Mouse (Mus musculus) CH12.LX (cell line): ENCODE results near the gene Pnrc2. TPM values are rescaled to one million over a fixed set of nuclear protein-coding genes. Genes with fewer than 3 reads are reported as not detected.

Experiments used
- DNase-seq: peaks from one replicate; pipeline ENCODE4 v3.0.0-alpha.2; 2013; ENCODE audit errors: extremely low read depth
- H3K27ac ChIP-seq: 2 replicates; pipeline ENCODE4 v1.5.1; 2012; ENCODE audit warnings: low read depth, mild to moderate bottlenecking, control low read depth, moderate library complexity; ENCODE audit not compliant: insufficient read depth
- H3K27me3 ChIP-seq: replicated peaks from 2 replicates; pipeline ENCODE3; 2012; ENCODE audit warnings: inconsistent platforms
- H3K36me3 ChIP-seq, 2 experiments: replicated peaks in 1 of 2; 2 replicates each; pipeline versions ENCODE3 to v1.6.1; 2012; ENCODE audit warnings: inconsistent platforms in 1 of 2, low read length in 1 of 2, mild to moderate bottlenecking in 1 of 2, mixed read lengths in 1 of 2, moderate library complexity in 1 of 2; ENCODE audit not compliant: control insufficient read depth in 1 of 2, insufficient read depth in 1 of 2
- H3K4me1 ChIP-seq, 2 experiments: 2 replicates each; pipeline ENCODE4 v1.6.1; 2012; ENCODE audit warnings: inconsistent platforms in 1 of 2, moderate library complexity in 1 of 2; ENCODE audit not compliant: insufficient read depth in 2 of 2, control insufficient read depth in 1 of 2
- H3K4me2 ChIP-seq: 2 replicates; pipeline ENCODE4 v1.6.1; 2012; ENCODE audit warnings: low read depth, mild to moderate bottlenecking, control low read depth; ENCODE audit not compliant: poor library complexity, insufficient read depth, severe bottlenecking
- H3K4me3 ChIP-seq, 3 experiments: fragments of 150-350 bp in 1 of 3; sonication (generic) in 1 of 3; replicated peaks in 1 of 3; 2 replicates each; pipeline versions ENCODE3 to v1.5.1; 2011 to 2012; ENCODE audit warnings: low read depth in 2 of 3, low read length in 2 of 3, mild to moderate bottlenecking in 2 of 3, moderate library complexity in 2 of 3, control low read depth in 1 of 3, improper control_type of control experiment in 1 of 3, inconsistent platforms in 1 of 3, mixed read lengths in 1 of 3; ENCODE audit not compliant: poor library complexity in 1 of 3
- H3K79me2 ChIP-seq: replicated peaks from 2 replicates; pipeline ENCODE4 v1.6.1; 2012; ENCODE audit warnings: mild to moderate bottlenecking, moderate library complexity; ENCODE audit not compliant: control insufficient read depth, poor library complexity, insufficient read depth, severe bottlenecking; ENCODE audit errors: extremely low read depth
- H3K9ac ChIP-seq: 2 replicates; pipeline ENCODE4 v1.6.1; 2012; ENCODE audit warnings: low read depth, mild to moderate bottlenecking, control low read depth, moderate library complexity; ENCODE audit not compliant: insufficient read depth
- H3K9me3 ChIP-seq: replicated peaks from 2 replicates; pipeline ENCODE3; 2012; ENCODE audit warnings: low read length, inconsistent platforms, mixed read lengths
- BHLHE40 ChIP-seq: IDR thresholded peaks from 2 replicates; pipeline ENCODE4 v1.6.1; 2011; ENCODE audit warnings: mild to moderate bottlenecking, low read depth, low read length, improper control_type of control experiment
- CHD1 ChIP-seq: IDR thresholded peaks from 2 replicates; pipeline ENCODE4 v1.6.1; 2012; ENCODE audit warnings: low read depth, low read length, improper control_type of control experiment, inconsistent platforms
- CHD2 ChIP-seq: IDR thresholded peaks from 2 replicates; pipeline ENCODE4 v1.6.1; 2011; ENCODE audit warnings: low read length, improper control_type of control experiment
- CTCF ChIP-seq, 2 experiments: IDR thresholded peaks in 1 of 2; conservative IDR thresholded peaks in 1 of 2; 2 replicates each; pipeline ENCODE4 v1.5.1; 2011 to 2012; ENCODE audit warnings: low read depth in 2 of 2, low read length in 2 of 2, improper control_type of control experiment in 1 of 2, inconsistent platforms in 1 of 2, mild to moderate bottlenecking in 1 of 2, moderate library complexity in 1 of 2
- E2F4 ChIP-seq: IDR thresholded peaks from 2 replicates; pipeline ENCODE4 v1.6.1; 2011; ENCODE audit warnings: low read depth, low read length, improper control_type of control experiment; ENCODE audit not compliant: insufficient replicate concordance
- ELF1 ChIP-seq: IDR thresholded peaks from 2 replicates; pipeline ENCODE4 v1.6.1; 2014; ENCODE audit warnings: low read depth, mild to moderate bottlenecking, inconsistent platforms, low read length, improper control_type of control experiment
- EP300 ChIP-seq: IDR thresholded peaks from 2 replicates; pipeline ENCODE4 v1.6.1; 2011; ENCODE audit warnings: low read length, improper control_type of control experiment
- ETS1 ChIP-seq: conservative IDR thresholded peaks from 2 replicates; pipeline ENCODE4 v1.6.1; 2012; ENCODE audit warnings: low read depth, mild to moderate bottlenecking, inconsistent platforms, low read length, improper control_type of control experiment, moderate library complexity
- GABPA ChIP-seq: IDR thresholded peaks from 2 replicates; pipeline ENCODE4 v1.6.1; 2012; ENCODE audit warnings: low read depth, low read length, improper control_type of control experiment, inconsistent platforms; ENCODE audit not compliant: insufficient replicate concordance
- IRF4 ChIP-seq: IDR thresholded peaks from 2 replicates; pipeline ENCODE4 v1.6.1; 2014; ENCODE audit warnings: low read depth, mild to moderate bottlenecking, inconsistent platforms, low read length, improper control_type of control experiment
- JUN ChIP-seq: IDR thresholded peaks from 2 replicates; pipeline ENCODE4 v1.6.1; 2011; ENCODE audit warnings: low read depth, mild to moderate bottlenecking, low read length, improper control_type of control experiment, moderate library complexity; ENCODE audit not compliant: insufficient read depth
- JUND ChIP-seq: conservative IDR thresholded peaks from 2 replicates; pipeline ENCODE4 v1.6.1; 2011; ENCODE audit warnings: low read depth, low read length, improper control_type of control experiment
- KAT2A ChIP-seq: IDR thresholded peaks from 2 replicates; pipeline ENCODE4 v1.6.1; 2012; ENCODE audit warnings: low read length, improper control_type of control experiment, inconsistent platforms; ENCODE audit not compliant: insufficient replicate concordance
- MAFK ChIP-seq: IDR thresholded peaks from 2 replicates; pipeline ENCODE4 v1.6.1; 2011; ENCODE audit warnings: low read length, improper control_type of control experiment; ENCODE audit not compliant: insufficient replicate concordance
- MAZ ChIP-seq: IDR thresholded peaks from 2 replicates; pipeline ENCODE4 v1.6.1; 2012; ENCODE audit warnings: low read depth, mild to moderate bottlenecking, inconsistent platforms, low read length, improper control_type of control experiment, moderate library complexity
- MEF2A ChIP-seq: IDR thresholded peaks from 2 replicates; pipeline ENCODE4 v1.6.1; 2014; ENCODE audit warnings: low read depth, mild to moderate bottlenecking, inconsistent platforms, low read length, improper control_type of control experiment, borderline replicate concordance
- MXI1 ChIP-seq: IDR thresholded peaks from 2 replicates; pipeline ENCODE4 v1.6.1; 2011; ENCODE audit warnings: mild to moderate bottlenecking, low read depth, low read length, improper control_type of control experiment
- MYC ChIP-seq: IDR thresholded peaks from 2 replicates; pipeline ENCODE4 v1.6.1; 2011; ENCODE audit warnings: low read depth, mild to moderate bottlenecking, improper control_type of control experiment, low read length
- NELFE ChIP-seq: IDR thresholded peaks from 2 replicates; pipeline ENCODE4 v1.6.1; 2011; ENCODE audit warnings: low read depth, low read length, improper control_type of control experiment
- NRF1 ChIP-seq: IDR thresholded peaks from 2 replicates; pipeline ENCODE4 v1.6.1; 2014; ENCODE audit warnings: low read depth, mild to moderate bottlenecking, inconsistent platforms, low read length, improper control_type of control experiment, moderate library complexity
- PAX5 ChIP-seq: IDR thresholded peaks from 2 replicates; pipeline ENCODE4 v1.6.1; 2012; ENCODE audit warnings: low read length, inconsistent platforms, mixed read lengths
- POLR2A ChIP-seq: IDR thresholded peaks from 2 replicates; pipeline ENCODE4 v1.6.1; 2011; ENCODE audit warnings: low read depth, mild to moderate bottlenecking, improper control_type of control experiment, low read length
- POLR2AphosphoS2 ChIP-seq: IDR thresholded peaks from 2 replicates; pipeline ENCODE4 v1.6.1; 2011; ENCODE audit warnings: low read depth, low read length, improper control_type of control experiment
- RCOR1 ChIP-seq: conservative IDR thresholded peaks from 2 replicates; pipeline ENCODE4 v1.6.1; 2012; ENCODE audit warnings: low read depth, mild to moderate bottlenecking, inconsistent platforms, low read length, improper control_type of control experiment
- SIN3A ChIP-seq: IDR thresholded peaks from 2 replicates; pipeline ENCODE4 v1.6.1; 2012; ENCODE audit warnings: low read length, improper control_type of control experiment, inconsistent platforms
- SMC3 ChIP-seq: IDR thresholded peaks from 2 replicates; pipeline ENCODE4 v1.6.1; 2011; ENCODE audit warnings: low read depth, low read length, improper control_type of control experiment
- TBP ChIP-seq: conservative IDR thresholded peaks from 2 replicates; pipeline ENCODE4 v1.6.1; 2011; ENCODE audit warnings: low read depth, low read length, improper control_type of control experiment
- TCF12 ChIP-seq: IDR thresholded peaks from 2 replicates; pipeline ENCODE4 v1.6.1; 2014; ENCODE audit warnings: low read depth, mild to moderate bottlenecking, inconsistent platforms, low read length, improper control_type of control experiment
- UBTF ChIP-seq: IDR thresholded peaks from 2 replicates; pipeline ENCODE4 v1.6.1; 2012; ENCODE audit warnings: low read depth, mild to moderate bottlenecking, inconsistent platforms, low read length, improper control_type of control experiment, moderate library complexity
- USF1 ChIP-seq: IDR thresholded peaks from 2 replicates; pipeline ENCODE4 v1.6.1; 2014; ENCODE audit warnings: low read depth, mild to moderate bottlenecking, inconsistent platforms, low read length, improper control_type of control experiment
- ZC3H11A ChIP-seq: IDR thresholded peaks from 2 replicates; pipeline ENCODE4 v1.6.1; 2012; ENCODE audit warnings: low read depth, mild to moderate bottlenecking, inconsistent platforms, low read length, improper control_type of control experiment
- ZMIZ1 ChIP-seq: IDR thresholded peaks from 2 replicates; pipeline ENCODE4 v1.6.1; 2012; ENCODE audit warnings: low read depth, mild to moderate bottlenecking, inconsistent platforms, low read length, improper control_type of control experiment
- ZNF384 ChIP-seq: IDR thresholded peaks from 2 replicates; pipeline ENCODE4 v1.6.1; 2012; ENCODE audit warnings: low read depth, low read length, improper control_type of control experiment, inconsistent platforms
- dilution Hi-C: fragments of 300-500 bp; cut with MboI; formaldehyde crosslinking; loops from 2 replicates; pipeline ENCODE4 v1.14.3; 2020; ENCODE audit warnings: low sequenced_read_pairs; ENCODE audit not compliant: extremely low pct_unique_long_range_greater_than_20kb, extremely low pct_ligation_motif_present
- in situ Hi-C: fragments of 300-500 bp; cut with MboI; formaldehyde crosslinking; loops from 3 replicates; pipeline ENCODE4 v1.14.3; 2019; ENCODE audit warnings: low sequenced_read_pairs, low pct_ligation_motif_present, low pct_unique_long_range_greater_than_20kb, mixed read lengths
- polyA plus RNA-seq: library from polyadenylated mRNA; unstranded; fragments of >175 nt; gene quantifications from 2 replicates; pipeline ENCODE4 v1.2.1, GENCODE M21; 2012; ENCODE audit warnings: low read depth; ENCODE audit not compliant: insufficient read length
- total RNA-seq, 2 experiments: library from RNA; depleted of rRNA; stranded (reverse); fragments of 300-350 nt in 1 of 2; fragments of >200 nt in 1 of 2; gene quantifications; 2 replicates each; pipeline ENCODE4 v1.2.3; 2012 to 2014

Gene Pnrc2
- total and polyA plus RNA-seq, 3 experiments, result 30.5 to 46.9 (median 32.8) TPM

DNA sequence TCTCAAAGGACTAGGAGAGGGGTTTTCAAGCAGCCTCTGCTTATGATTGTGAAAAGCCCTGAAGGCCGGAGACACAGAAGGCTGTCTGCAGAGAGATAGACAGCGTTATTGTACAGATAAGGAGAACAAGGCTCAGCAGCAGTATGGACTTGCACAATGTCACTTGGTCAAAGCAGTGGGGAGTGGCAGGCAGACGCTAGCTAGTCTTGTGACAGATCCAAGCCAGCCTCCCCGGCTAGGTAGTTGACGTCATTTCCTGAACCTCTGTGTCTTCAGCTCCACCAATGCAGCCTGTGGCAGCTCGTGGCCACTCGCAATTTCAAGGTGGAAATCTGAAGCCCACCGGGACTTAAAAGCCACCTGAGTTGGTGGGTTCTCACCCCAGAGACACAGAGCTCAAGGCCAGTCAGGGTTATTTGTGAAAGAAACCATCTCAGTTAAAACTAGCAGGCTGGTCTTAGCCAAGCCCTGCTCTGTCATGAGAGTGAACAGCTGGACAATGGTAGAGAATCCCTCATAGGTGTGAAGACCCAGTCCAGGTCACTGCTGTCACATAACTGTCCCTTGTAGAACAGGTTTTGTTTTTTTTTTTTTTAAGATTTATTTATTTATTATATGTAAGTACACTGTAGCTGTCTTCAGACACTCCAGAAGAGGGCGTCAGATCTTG, 24.9 kb upstream of the Pnrc2 start (continued):
- TF ChIP-seq JUN (peak; percentile 71), KAT2A (no peak), EP300 (peak; percentile 55), CTCF (conservative IDR thresholded peaks at IDR 0.05 in 1 of 2, IDR thresholded peaks at IDR 0.05 in 1 of 2; ENCODE audit: low read depth in 2 of 2, low read length in 2 of 2) (peak in 1 of 2 experiments; percentile 14; a peak in 1 of 4 replicates), TCF12 (peak; percentile 82), SIN3A (peak; percentile 58), ELF1 (peak; percentile 41; the same call in 1 of the 2 replicates), POLR2AphosphoS2 (no peak), MEF2A (no peak; the same call in 1 of the 2 replicates)

- in situ Hi-C loops (loop anchor here (5.0 kb wide), 1 partner anchor 156 kb away; the partner anchor contains the start of gene Rpl11), dilution Hi-C loops (no loop called here)
- H3K36me3 ChIP-seq, result no peaks in the 10 kb centered on the region
- no peaks in the 10 kb centered on the region for H3K27me3 ChIP-seq
- peak; percentile 87 for DNase-seq
- peak overlapping the region; percentile 26 to 64 (median 55) for H3K4me3 ChIP-seq
- H3K4me1 ChIP-seq, result peaks cover 28 to 59% of the 10 kb centered on the region in 2 experiments
- H3K27ac ChIP-seq, result peak overlapping the region; percentile 48; the same call in 1 of the 2 replicates
- peaks cover 2% of the 10 kb centered on the region for H3K9me3 ChIP-seq
- no peaks in the 10 kb centered on the region for H3K79me2 ChIP-seq
- H3K4me2 ChIP-seq, result peak overlapping the region; percentile 80; the same call in 1 of the 2 replicates
- H3K9ac ChIP-seq, result peak overlapping the region; percentile 68
- TF ChIP-seq POLR2AphosphoS2 (no peak), ZC3H11A (no peak), BHLHE40 (peak; percentile 64), ZMIZ1 (no peak), POLR2A (0 out of 2 replicates have a peak, but pooled peaks have one; percentile 16), KAT2A (0 out of 2 replicates have a peak, but pooled peaks have one; percentile 52), PAX5 (no peak), ETS1 (0 out of 2 replicates have a peak, but pooled peaks have one; percentile 37), CTCF (conservative IDR thresholded peaks at IDR 0.05 in 1 of 2, IDR thresholded peaks at IDR 0.05 in 1 of 2; ENCODE audit: low read depth in 2 of 2, low read length in 2 of 2) (peak in 1 of 2 experiments; percentile 33; a peak in 2 of 4 replicates), GABPA (no peak), USF1 (no peak), TBP (no peak), ZNF384 (no peak), ELF1 (peak; percentile 28; the same call in 1 of the 2 replicates), MEF2A (no peak), IRF4 (0 out of 2 replicates have a peak, but pooled peaks have one; percentile 30), E2F4 (no peak), NELFE (no peak), UBTF (no peak), CHD2 (no peak), MAFK (0 out of 2 replicates have a peak, but pooled peaks have one; percentile 34), EP300 (no peak), SIN3A (peak; percentile 55; the same call in 1 of the 2 replicates), RCOR1 (no peak), SMC3 (no peak; the same call in 1 of the 2 replicates), CHD1 (0 out of 2 replicates have a peak, but pooled peaks have one; percentile 52), JUND (no peak), JUN (no peak), NRF1 (no peak), TCF12 (peak; percentile 45; the same call in 1 of the 2 replicates), MYC (no peak), MAZ (0 out of 2 replicates have a peak, but pooled peaks have one; percentile 54), MXI1 (no peak)
Measured at GRCm38 (mm10) chr4:135896157-135896556, 22.5 kb upstream of the Pnrc2 start.
